Mouse (Mus musculus): ENCODE results near the gene Ephx1.

DNA sequence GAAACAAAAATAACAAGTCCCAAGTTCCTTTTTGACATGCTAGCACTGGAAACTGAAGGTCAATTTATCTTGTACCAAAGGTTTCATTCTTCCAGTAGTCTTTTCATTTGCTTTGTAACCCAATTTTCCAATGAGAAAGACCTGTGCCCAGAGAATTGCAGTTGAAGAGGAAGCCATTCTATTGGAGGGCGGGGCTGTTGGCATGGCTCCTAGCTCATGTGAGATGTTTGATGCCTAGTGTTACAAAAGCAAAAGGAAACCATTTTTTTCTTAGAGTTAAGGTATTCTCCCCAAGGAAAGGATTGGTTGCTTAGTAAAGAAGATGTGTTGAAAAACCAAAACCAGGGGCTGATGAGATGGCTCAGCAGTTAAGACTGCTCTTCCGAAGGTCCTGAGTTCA lies 12.4 kb downstream of the Ephx1 start:
- TF ChIP-seq CTCF (IDR thresholded peaks at IDR 0.05; ENCODE audit: control insufficient read depth, insufficient read depth, low read length), result no peak
- no peak for TF ChIP-seq POLR2A (IDR thresholded peaks at IDR 0.05; ENCODE audit: borderline replicate concordance, control insufficient read depth, low read depth, low read length)

Data from bone marrow, adult 2 months (tissue).